Mouse (Mus musculus) liver, postnatal 0 days (tissue): Measurements from ENCODE around the gene Haus7. TPM values are rescaled to one million over a fixed set of nuclear protein-coding genes. Genes with fewer than 3 reads are reported as not detected.
A peak's percentile ranks its signal among the peaks of the same experiment; 100 is the strongest.

Experiments used
- ATAC-seq: fragments of 200-750 bp; cut with Nextera tagmentation; 2 replicates; pipeline ENCODE4 v1.8.0; 2017; ENCODE audit warnings: mild to moderate bottlenecking, moderate library complexity
- DNase-seq: peaks from one replicate; pipeline ENCODE4 v3.0.0-alpha.2; 2016
- H3K27ac ChIP-seq: fragments of 300-500 bp; sonication (generic); 2 replicates; pipeline ENCODE4 v1.5.1; 2014; ENCODE audit warnings: antibody characterized with exemption, moderate library complexity, mild to moderate bottlenecking, low read depth
- H3K27me3 ChIP-seq: fragments of 300-500 bp; sonication (generic); 2 replicates; pipeline ENCODE4 v1.6.1; 2014; ENCODE audit warnings: low read length, control low read depth, mixed read lengths; ENCODE audit not compliant: insufficient read depth
- H3K36me3 ChIP-seq: fragments of 300-500 bp; sonication (generic); replicated peaks from 2 replicates; pipeline ENCODE4 v1.6.1; 2014; ENCODE audit warnings: mild to moderate bottlenecking, control low read depth, low read length, moderate library complexity, mixed read lengths; ENCODE audit not compliant: insufficient read depth
- H3K4me1 ChIP-seq: fragments of 300-500 bp; sonication (generic); 2 replicates; pipeline ENCODE4 v1.6.1; 2014; ENCODE audit warnings: antibody characterized with exemption, mild to moderate bottlenecking, control low read depth; ENCODE audit not compliant: insufficient read depth
- H3K4me2 ChIP-seq: fragments of 300-500 bp; sonication (generic); 2 replicates; pipeline ENCODE4 v1.6.1; 2014; ENCODE audit warnings: low read depth, mild to moderate bottlenecking, low read length, moderate library complexity, mixed read lengths
- H3K4me3 ChIP-seq: fragments of 300-500 bp; sonication (generic); 2 replicates; pipeline ENCODE4 v1.5.1; 2014; ENCODE audit warnings: low read depth, low read length
- H3K9ac ChIP-seq: fragments of 300-500 bp; sonication (generic); replicated peaks from 2 replicates; pipeline ENCODE4 v1.6.1; 2014; ENCODE audit warnings: mild to moderate bottlenecking, moderate library complexity
- H3K9me3 ChIP-seq: fragments of 300-500 bp; sonication (generic); 2 replicates; pipeline ENCODE4 v1.6.1; 2016; ENCODE audit warnings: mild to moderate bottlenecking, control low read depth, low read length, mixed read lengths
- CTCF ChIP-seq: sonication (generic); IDR thresholded peaks from 2 replicates; pipeline ENCODE4 v1.5.1; 2016; ENCODE audit warnings: antibody characterized with exemption, low read depth
- EP300 ChIP-seq: IDR thresholded peaks from 2 replicates; pipeline ENCODE4 v1.6.1; 2016; ENCODE audit warnings: antibody characterized with exemption, low read depth, mild to moderate bottlenecking
- WGBS: fragments of 180-500 bp; shearing (Covaris S2); extraction: QIAGEN DNeasy Blood & Tissue Kit; methylation state at CpG from one replicate; pipeline ENCODE4 v1.1.7; 2014; ENCODE audit not compliant: insufficient replicate concordance; 5-methylcytosine and 5-hydroxymethylcytosine counted together
- polyA plus RNA-seq: library from polyadenylated mRNA; unstranded; fragments of >200 nt; fragmentation: Nextera tagmentation; extraction: Ambion mirVana; gene quantifications from 2 replicates; pipeline ENCODE4 v1.2.1, GENCODE M21; 2015

Haus7 gene
- polyA plus RNA-seq, 1 experiment from 2014 or later: 25.3 TPM

DNA sequence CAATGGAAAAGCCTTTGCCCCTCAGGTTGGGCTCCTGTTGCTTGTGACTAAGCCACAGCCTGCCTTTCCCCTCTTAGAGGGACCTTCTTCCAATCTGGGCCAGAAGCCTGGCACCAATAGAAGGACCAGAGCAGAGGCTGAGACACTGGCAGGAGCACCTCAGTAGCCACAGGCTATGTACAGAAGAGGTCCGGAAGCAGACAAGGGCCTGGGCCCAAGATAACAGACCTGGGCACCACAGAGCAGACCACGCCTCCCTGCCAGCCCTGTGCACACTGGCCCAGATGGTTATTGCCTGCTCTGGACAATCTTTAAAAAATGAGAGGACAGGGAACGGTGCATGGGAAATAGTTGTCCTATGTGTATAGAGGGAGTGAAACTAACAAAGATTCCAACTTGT is 12.9 kb upstream of the Haus7 start:
- 70% methylated on average over 3 of the region's 3 CpGs for WGBS
- DNase-seq (no peak), ATAC-seq (no peak)
- Histone ChIP-seq H3K27me3 (no peaks in the 10 kb centered on the region), H3K9ac (no peak overlapping the region), H3K9me3 (no peaks in the 10 kb centered on the region), H3K4me3 (no peak overlapping the region), H3K4me2 (no peak overlapping the region), H3K4me1 (peaks cover 5% of the 10 kb centered on the region), H3K27ac (no peak overlapping the region), H3K36me3 (no peaks in the 10 kb centered on the region)
- TF ChIP-seq EP300 (no peak), CTCF (no peak)

DNA sequence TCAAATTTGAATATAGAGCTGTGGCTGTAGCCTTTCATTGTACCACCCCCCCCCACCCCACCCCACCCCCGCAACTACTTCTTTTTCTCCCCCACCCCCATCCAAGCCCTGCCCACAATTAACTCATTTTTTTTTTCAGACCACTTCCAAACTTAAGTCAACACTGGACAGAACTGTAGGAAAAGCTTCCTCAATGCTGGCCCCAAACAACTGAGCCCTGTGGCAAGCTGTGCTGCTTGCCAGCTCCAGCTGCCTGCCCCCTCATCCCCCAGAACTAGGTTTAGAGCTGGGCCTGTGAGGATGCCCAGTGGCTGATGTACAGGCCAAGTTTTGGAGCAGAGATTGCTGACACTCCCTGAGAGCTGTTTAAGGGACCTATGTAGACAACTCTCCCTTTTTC is 9.9 kb upstream of the Haus7 start:
- WGBS: 67% methylated on average over 1 of the region's 1 CpGs
- ATAC-seq: peak; percentile 67

GRCm38 (mm10) chrX:73468330-73468729 is 9.5 kb upstream of the Haus7 start:
- H3K9me3 ChIP-seq: no peaks in the 10 kb centered on the region
- H3K36me3 ChIP-seq: no peaks in the 10 kb centered on the region
- DNase-seq (no peak), ATAC-seq (peak; percentile 92)
- no peak overlapping the region for H3K9ac ChIP-seq
- no peak for TF ChIP-seq CTCF
- no peak for TF ChIP-seq EP300
- H3K4me1 ChIP-seq: no peaks in the 10 kb centered on the region
- no peak overlapping the region for H3K4me2 ChIP-seq
- 43% methylated on average over 2 of the region's 3 CpGs for WGBS
- no peak overlapping the region for H3K4me3 ChIP-seq
- H3K27ac ChIP-seq: peak overlapping the region; percentile 60
- no peaks in the 10 kb centered on the region for H3K27me3 ChIP-seq

More for the DNA sequence above, 9.9 kb upstream of the Haus7 start:
- no peaks in the 10 kb centered on the region for H3K27me3 ChIP-seq
- H3K4me1 ChIP-seq: no peaks in the 10 kb centered on the region
- no peak overlapping the region for H3K9ac ChIP-seq
- peak overlapping the region; percentile 60 for H3K27ac ChIP-seq
- H3K9me3 ChIP-seq: no peaks in the 10 kb centered on the region
- H3K36me3 ChIP-seq: no peaks in the 10 kb centered on the region
- H3K4me3 ChIP-seq: no peak overlapping the region
- no peak for DNase-seq
- no peak overlapping the region for H3K4me2 ChIP-seq
- TF ChIP-seq EP300 (no peak), CTCF (no peak)

GRCm38 (mm10) chrX:73467446-73468241 is 8.8 kb upstream of the Haus7 start:
- 72% methylated on average over 4 of the region's 5 CpGs for WGBS

DNA sequence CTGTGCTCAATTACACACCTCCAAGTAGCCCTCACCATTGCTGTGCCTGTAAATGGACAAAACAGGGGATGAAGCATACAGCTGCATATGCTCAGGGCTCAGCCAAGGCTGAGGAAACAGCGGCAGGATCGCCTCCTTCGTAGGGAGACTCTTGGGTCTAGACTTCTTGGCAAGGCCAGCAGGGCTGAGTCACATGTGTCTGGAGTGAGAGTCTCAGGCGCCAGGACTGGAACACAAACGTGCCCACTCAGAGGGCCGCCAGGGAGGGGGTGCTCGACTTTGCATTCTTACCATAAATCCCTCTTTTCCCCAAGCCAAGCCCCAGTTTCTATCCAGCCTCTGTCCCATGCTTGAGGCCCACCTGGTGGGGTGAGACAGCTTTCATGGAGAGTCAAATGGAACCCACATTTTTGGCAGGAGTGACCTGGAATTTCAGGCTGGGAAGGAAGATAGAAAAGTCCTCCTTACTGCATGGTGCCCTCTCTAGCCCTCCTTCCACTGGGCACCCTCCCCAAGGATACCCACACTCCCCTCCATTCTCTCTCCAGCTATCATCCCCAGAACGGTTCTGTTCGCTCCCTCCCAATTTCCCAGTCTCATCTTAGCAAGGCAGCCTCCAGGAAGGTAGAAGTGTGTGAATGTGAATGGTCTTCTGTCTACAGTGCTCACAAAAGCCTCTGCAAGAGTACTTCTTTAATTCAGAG is 6.8 kb upstream of the Haus7 start:
- no peak for DNase-seq
- Histone ChIP-seq H3K4me1 (no peaks in the 10 kb centered on the region), H3K9me3 (no peaks in the 10 kb centered on the region), H3K9ac (no peak overlapping the region), H3K4me2 (no peak overlapping the region), H3K36me3 (no peaks in the 10 kb centered on the region), H3K27ac (no peak overlapping the region), H3K27me3 (no peaks in the 10 kb centered on the region), H3K4me3 (no peak overlapping the region)
- ATAC-seq: no peak
- no peak for TF ChIP-seq EP300
- no peak for TF ChIP-seq CTCF
- WGBS: 74% methylated on average over 9 of the region's 9 CpGs

More at GRCm38 (mm10) chrX:73467446-73468241, 8.8 kb upstream of the Haus7 start:
- no peaks in the 10 kb centered on the region for H3K36me3 ChIP-seq
- H3K4me3 ChIP-seq: no peak overlapping the region
- no peak overlapping the region for H3K9ac ChIP-seq
- DNase-seq: no peak
- no peaks in the 10 kb centered on the region for H3K9me3 ChIP-seq
- TF ChIP-seq EP300 (no peak), CTCF (no peak)
- no peak for ATAC-seq
- no peaks in the 10 kb centered on the region for H3K4me1 ChIP-seq
- no peak overlapping the region for H3K4me2 ChIP-seq
- no peaks in the 10 kb centered on the region for H3K27me3 ChIP-seq
- peak overlapping the region; percentile 60 for H3K27ac ChIP-seq

DNA sequence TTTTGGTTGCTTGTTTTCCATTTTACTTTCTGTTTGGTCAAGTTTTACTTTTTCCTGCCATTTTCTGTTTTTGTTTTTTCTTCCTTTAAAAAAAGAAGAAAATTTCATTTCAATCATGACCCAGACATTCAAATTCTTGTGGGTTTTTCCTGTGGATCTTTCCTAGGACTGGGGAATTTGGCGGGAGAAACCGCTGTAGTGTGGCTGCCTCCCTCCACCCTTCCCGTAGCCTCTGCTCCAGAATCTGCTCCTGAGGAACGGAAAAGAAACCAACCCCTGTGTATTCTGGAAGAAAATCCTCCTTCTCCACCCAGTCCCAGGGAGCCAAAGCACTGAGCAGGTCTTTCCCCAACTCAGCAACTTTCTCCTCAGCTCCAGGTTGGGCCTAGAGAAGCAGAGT is 1.9 kb upstream of the Haus7 start:
- Histone ChIP-seq H3K27ac (no peak overlapping the region), H3K27me3 (no peaks in the 10 kb centered on the region), H3K4me1 (no peaks in the 10 kb centered on the region), H3K36me3 (no peaks in the 10 kb centered on the region), H3K4me2 (no peak overlapping the region), H3K4me3 (no peak overlapping the region), H3K9me3 (no peaks in the 10 kb centered on the region), H3K9ac (no peak overlapping the region)
- WGBS: 82% methylated on average over 4 of the region's 4 CpGs
- DNase-seq: no peak
- TF ChIP-seq CTCF (no peak), EP300 (no peak)
- ATAC-seq: no peak
